Mouse (Mus musculus): Measurements from ENCODE around the gene Wdr83.
A peak's percentile ranks its signal among the peaks of the same experiment; 100 is the strongest.

Wdr83 gene

DNA sequence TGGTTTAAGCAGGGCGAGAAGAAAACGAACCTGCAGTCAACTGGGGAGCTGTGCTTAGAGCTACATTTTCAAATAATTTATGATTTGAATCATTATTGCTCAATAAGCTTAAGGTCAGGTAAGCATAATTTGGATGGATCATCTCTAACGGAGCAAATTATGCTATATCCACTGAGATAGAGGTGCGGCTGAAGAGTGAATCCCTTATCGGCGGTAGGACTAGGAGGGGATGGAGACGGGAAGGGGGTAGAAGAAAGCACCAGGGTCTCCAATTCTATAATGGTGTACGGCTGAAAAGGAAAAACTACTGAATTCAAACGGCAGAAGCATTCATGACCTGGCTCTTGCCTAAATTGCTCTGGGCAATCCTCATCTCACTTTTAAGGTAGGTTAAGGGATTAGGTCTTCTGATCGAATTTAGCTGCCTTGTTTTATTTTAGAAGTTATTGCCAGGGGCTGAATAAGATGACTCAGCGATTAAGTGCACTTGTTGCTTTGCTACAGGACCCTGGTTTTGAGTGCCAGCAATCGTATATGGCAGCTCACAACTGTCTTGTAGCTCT is 45.9 kb downstream of the Wdr83 start:
- no peak for DNase-seq (ENCODE audit: low spot score in 2 of 2)

DNA sequence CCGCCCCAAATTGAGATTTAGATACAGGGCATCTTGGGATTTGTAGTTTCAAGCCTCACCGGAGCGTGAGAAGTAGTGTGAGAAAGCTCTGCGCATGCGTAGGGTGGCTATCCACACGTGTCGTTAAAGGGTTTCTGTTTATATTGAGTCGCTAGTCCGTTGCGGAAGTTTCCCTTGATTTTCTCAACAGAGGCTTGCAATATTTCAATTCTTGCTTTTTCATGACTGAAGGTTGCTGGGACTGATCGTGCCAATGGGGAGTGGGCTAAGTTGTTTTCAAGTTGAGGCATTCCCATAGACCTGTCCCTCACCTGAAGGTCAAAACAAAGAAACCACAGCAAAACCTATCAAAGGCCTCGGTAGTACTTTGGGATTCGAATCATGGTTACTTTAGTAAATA is 46.3 kb downstream of the Wdr83 start:
- peak; percentile 44 to 76 for DNase-seq (ENCODE audit: low spot score in 2 of 2)

DNA sequence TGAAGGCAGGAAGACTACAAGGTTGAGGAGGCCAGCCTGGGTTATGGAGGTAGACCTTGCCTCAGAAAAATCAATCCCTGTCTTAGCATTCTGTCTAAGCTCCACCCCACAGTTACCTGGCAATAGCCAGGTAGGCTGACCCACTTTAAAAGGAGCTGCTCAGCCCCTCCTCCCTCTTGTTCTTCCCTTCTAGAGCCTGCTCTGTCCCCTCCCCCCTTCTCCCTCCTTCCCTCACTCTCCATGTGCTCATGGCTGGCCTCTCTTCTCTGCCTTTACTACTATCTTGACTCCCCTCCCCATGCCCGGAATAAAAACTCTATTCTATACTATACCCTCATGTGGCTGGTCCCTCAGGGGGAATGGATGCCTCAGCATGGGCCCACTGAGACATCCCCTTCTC is 47.2 kb downstream of the Wdr83 start:
- no peak for DNase-seq (ENCODE audit: low spot score in 2 of 2)

DNA sequence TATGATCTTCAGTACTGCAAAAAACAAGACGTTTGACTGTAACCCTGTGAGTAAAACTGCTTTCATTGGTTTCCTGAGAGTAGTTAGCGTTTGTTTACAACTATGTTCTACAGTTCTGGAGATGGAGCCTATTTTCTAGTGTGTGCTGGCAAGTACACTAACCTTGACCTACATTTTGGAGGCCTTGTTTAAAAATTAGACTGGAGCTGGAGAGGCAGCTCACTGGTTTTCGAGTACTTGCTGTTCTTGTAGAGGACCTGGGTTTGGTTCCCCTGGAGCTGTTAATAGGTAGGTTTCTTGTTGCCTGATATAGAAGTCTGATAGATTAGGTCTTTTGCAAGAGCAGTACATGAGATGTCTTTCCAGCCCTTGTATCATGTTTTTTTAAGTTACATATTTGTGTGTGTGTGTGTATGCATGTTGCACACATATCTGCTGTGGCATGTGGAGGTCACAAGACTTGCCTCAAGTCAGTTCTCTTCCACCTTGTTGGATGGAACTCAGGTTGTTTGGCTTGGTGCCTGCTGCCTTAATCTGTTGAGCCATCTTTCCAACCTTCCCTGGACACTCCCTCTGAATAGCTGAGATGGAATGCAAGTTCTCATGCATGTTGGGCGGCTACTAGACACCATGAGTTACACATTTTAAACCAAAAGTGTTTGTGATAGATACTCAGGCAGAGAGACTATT is 48.3 kb downstream of the Wdr83 start:
- no peak for DNase-seq (ENCODE audit: low spot score in 2 of 2)

DNA sequence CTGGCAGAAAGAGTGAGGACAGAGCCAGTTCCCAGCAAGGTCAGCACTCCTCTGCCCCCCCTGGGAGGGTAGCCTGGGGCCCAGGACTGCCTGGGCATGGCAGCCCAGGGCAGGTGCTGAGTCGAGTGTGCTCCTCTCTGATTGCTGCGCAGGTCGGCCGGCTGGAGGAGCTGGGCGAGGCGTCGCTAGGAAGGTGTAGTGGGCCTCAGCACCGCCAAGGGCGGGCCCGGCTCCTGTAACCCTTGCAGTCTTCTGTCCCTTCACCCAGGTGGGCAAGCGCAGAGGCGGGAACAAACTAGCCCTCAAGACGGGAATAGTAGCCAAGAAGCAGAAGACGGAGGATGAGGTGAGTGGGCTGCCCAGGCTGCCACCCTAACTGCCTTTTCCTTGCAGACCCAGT is 51.8 kb downstream of the Wdr83 start:
- no peak for DNase-seq (ENCODE audit: low spot score in 2 of 2)

DNA sequence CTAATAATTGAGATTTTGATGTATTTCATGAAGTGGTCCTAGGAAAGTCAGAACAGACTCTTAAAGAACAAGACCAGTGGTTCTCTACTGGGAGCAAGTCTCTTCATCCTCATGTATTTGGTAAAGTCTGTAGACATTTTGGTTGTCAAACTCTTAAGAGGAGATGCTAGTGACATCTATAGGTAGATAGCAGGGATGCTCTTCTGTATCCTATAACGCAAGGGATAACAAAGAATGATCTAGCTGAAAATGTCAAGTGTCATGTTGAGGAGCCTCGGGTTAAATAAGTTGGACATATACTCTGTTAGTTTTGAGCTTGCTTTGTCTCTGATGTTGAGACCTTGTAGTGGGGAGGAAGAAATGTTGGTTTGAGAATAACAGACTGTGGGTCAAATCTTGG is 53.2 kb downstream of the Wdr83 start:
- no peak for DNase-seq (ENCODE audit: low spot score in 2 of 2)

DNA sequence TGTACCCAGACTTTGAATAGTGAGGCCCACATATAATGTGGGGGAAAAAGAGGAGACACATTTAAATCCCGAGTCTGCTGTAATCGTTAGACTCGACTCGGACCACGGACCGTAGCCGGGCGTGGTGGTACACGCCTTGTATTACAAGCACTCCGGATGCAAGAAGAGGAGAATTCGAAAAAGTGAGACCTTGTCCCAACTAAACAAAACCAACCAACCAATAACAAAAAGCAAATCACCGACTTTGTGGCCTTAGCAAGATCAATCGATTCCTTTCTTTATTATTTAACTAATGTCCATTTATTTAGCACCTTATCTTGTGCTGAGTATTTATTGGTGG is 53.6 kb downstream of the Wdr83 start:
- DNase-seq (ENCODE audit: low spot score in 2 of 2), result no peak

DNA sequence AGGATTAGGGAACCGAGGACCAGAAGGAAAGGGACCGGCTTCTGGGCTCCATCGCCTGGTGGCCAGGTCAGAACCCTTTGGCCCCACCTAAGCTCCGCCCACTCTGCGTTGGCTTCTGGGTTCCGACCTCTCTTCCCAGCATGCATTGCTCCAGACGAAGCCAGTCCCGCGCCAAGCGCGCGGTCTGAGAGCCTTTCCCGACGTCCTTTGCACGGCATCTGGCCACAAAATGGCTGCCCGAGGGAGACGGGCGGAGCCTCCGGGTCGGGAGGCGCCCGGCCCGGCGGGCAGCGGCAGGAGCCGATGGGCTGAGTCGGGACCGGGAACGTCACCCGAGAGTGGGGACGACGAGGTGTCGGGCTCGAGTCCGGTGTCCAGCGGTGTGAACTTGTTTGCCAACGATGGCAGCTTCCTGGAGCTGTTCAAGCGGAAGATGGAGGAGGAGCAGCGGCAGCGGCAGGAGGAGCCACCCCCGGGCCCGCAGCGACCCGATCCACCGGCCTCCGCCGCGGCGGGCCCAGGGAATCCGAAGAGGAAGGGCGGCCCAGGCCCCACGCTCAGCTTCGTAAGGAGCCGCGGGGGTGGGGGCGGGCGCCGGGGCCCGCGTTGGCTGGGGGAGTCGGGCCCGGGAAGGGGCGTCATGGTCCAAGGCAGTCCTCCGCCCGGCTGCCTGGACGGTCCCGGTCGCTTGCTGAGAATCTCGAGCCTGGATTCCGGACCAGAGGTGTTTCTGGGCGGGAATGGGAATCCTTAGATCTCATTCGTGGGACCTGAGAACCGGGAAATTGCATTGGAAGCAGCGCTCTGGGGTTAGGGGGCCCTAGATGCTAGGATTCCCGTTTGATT is 54.2 kb downstream of the Wdr83 start, which contains the start of gene Trir:
Gene Trir (plus strand): TSS at position 154 of the 846 bp plus-strand sequence.
- peak; percentile 94 to 97 for DNase-seq (ENCODE audit: low spot score in 2 of 2)

DNA sequence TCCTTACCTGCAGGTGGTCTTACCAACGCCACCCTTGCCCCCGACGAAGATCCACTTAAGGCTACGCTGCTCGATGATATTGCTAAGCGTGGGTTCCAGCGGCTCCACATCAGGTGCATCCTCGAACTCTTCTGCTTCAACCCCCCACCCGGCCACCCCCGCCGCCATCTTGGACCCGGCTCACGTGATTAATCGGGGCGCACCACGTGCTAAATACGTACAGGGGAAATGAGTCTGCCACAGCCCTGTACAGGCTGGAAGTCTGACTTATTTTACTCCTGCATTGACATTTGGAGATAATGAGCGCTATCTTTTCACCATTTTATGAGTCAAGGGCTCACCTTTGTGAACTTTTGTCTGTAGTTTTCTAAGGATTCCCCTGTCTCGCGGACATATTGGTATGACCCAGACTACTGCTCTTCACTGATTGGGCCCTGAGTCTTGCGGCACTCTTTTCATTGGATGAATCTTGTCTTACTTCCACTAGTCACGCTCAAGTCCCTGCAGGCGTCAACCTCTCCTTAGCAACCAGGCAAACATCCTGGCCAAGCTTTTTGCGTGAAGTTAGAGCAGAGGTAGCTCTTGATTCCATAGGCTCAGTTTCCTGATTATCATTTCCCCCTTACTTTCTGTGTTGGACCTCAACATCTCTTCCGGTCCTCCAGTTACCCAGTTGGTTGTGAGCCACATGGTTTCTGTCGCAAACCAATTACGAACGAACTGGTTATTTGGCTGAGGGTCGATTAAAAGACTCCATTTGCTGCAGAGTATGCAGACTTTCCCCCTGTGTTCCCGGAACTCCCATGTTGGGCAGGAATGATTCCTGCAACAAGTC is 55.8 kb downstream of the Wdr83 start, which contains the start of gene Asna1:
Gene Asna1 (minus strand): TSS at position 184 of the 835 bp plus-strand sequence.
- peak; percentile 65 to 76 for DNase-seq (ENCODE audit: low spot score in 2 of 2)

Data from urinary bladder, postnatal 4 days (tissue).